ENCODE assay signal across 8 mouse cellular contexts in the genomic region with DNA sequence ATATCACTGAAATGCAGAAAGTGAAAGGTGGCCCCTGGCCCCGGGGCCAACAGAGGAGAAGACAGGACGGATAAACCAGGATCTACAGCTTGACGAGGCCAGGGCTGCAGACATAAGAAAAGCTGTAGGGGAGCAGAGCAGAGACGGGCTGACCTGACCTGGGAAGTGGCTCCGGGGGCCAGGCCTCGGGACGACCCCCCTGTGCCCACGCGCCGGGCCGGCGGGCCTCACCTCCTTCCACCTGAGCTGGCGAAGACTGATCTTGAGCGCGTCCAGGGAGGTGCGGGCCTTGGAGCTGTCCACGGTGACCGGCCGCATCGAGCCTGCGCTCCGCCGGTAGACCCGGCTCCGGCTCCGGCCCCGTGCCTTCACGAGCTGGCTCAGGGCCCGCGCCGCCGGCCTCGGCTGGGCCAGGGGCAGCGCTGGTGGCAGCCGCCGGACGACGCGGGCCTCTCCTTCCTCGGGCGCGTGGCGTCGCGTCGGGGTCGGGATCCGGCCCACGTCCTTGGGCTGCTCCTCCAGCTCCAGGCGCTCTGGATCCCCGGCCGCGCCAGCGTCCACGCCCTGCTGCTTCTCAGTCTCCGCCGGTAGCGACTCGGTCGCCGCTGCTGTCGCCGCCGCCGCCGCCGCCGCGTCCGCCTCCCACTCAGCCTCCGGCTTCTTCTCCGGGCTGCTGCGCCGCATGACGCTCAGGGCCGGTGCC. TPM values are rescaled to one million over a fixed set of nuclear protein-coding genes. Genes with fewer than 3 reads are reported as not detected.
A peak's percentile ranks its signal among the peaks of the same experiment; 100 is the strongest.
DNase-seq lines count a peak whose midpoint lies in the region; ATAC-seq lines count a peak whose summit lies in the region.

No protein-coding gene starts in this region.

- intact Hi-C loops in heart, postnatal 10 days (cut with DNase I) = no loop called here

- no peak for ATAC-seq in erythroblast, adult 5-6 weeks (replicated peaks; ENCODE audit: low FRiP score, poor library complexity, severe bottlenecking)
- ATAC-seq in forebrain, embryonic 13.5 days = peak; percentile 75

- H3K9ac ChIP-seq in forebrain, embryonic 13.5 days = peak overlapping the region; percentile 93

- DNase-seq in heart, postnatal 10 days = peak; percentile 64 to 66
- DNase-seq in kidney, postnatal 36 days = peak; percentile 40 to 75
- peak; percentile 39 for DNase-seq in lung, postnatal 14 days
- DNase-seq in ovary, postnatal 14 days (ENCODE audit: low spot score) = peak; percentile 19

- WGBS in forebrain, embryonic 13.5 days = under 1% methylated on average over 72 of the region's 76 CpGs

- H3K36me3 ChIP-seq in erythroblast, embryonic 14.5 days (ENCODE audit: control insufficient read depth) = no peaks in the 10 kb centered on the region; the same call in 1 of the 2 replicates
- H3K36me3 ChIP-seq in forebrain, embryonic 13.5 days (ENCODE audit: poor library complexity, severe bottlenecking) = 0 out of 2 replicates have a peak, but pooled peaks cover 5% of the 10 kb centered on the region

- no peaks in the 10 kb centered on the region for H3K9me3 ChIP-seq in erythroblast, embryonic 14.5 days (ENCODE audit: control insufficient read depth, low read length)
- H3K9me3 ChIP-seq in forebrain, embryonic 13.5 days (replicated peaks) = no peaks in the 10 kb centered on the region

- peaks cover 30% of the 10 kb centered on the region for H3K4me1 ChIP-seq in erythroblast, embryonic 14.5 days (ENCODE audit: control insufficient read depth)
- H3K4me1 ChIP-seq in brown adipose tissue, adult 24 weeks (ENCODE audit: control insufficient read depth, insufficient read depth, insufficient read length, low read length) = peaks cover 12% of the 10 kb centered on the region
- peaks cover 19% of the 10 kb centered on the region for H3K4me1 ChIP-seq in forebrain, embryonic 13.5 days

- peak overlapping the region; percentile 93 for H3K4me2 ChIP-seq in forebrain, embryonic 13.5 days

- H3K27me3 ChIP-seq in erythroblast, embryonic 14.5 days (ENCODE audit: control insufficient read depth) = peaks cover 18% of the 10 kb centered on the region
- H3K27me3 ChIP-seq in forebrain, embryonic 13.5 days = peaks cover 6% of the 10 kb centered on the region; the same call in 1 of the 2 replicates

- peak overlapping the region; percentile 72 for H3K4me3 ChIP-seq in erythroblast, embryonic 14.5 days (replicated peaks)
- peak overlapping the region; percentile 88 for H3K4me3 ChIP-seq in brown adipose tissue, adult 24 weeks (ENCODE audit: insufficient read depth, low read depth, low read length)
- H3K4me3 ChIP-seq in forebrain, embryonic 13.5 days = peak overlapping the region; percentile 87

- H3K27ac ChIP-seq in brown adipose tissue, adult 24 weeks (replicated peaks; ENCODE audit: low read depth, low read length) = peak overlapping the region; percentile 27
- H3K27ac ChIP-seq in forebrain, embryonic 13.5 days = peak overlapping the region; percentile 78

RNA-seq across cellular contexts. Expression of a gene that starts 0.6 kb away (rescaled TPM):
- polyA plus RNA-seq in erythroblast, embryonic 14.5 days (2012) = 0.01 TPM in 2 replicates
- total RNA-seq in erythroblast, adult 5-6 weeks (2015; ENCODE audit: low replicate concordance) = not detected in 2 replicates
- total RNA-seq in erythroblast, adult 5-6 weeks (2017; ENCODE audit: low replicate concordance) = not detected in 2 replicates
- 2.0 and 2.4 TPM in 2 replicates for polyA plus RNA-seq in brown adipose tissue, adult 24 weeks (2012; ENCODE audit: insufficient read depth, insufficient read length, missing spikeins)
- polyA plus RNA-seq in forebrain, embryonic 13.5 days (2015; fragmentation: Nextera tagmentation; extraction: Ambion mirVana) = 1.8 and 2.2 TPM in 2 replicates
- total RNA-seq in heart, postnatal 10 days (2021) = 1 to 10 TPM; 1.8 to 2.5 TPM
